Mouse (Mus musculus): ENCODE results near the gene Zbtb22. TPM values are rescaled to one million over a fixed set of nuclear protein-coding genes. Genes with fewer than 3 reads are reported as not detected.
A peak's percentile ranks its signal among the peaks of the same experiment; 100 is the strongest.
"Not testable (repeated sequence)": the region's sequence is repeated elsewhere in the genome, so short reads cannot be mapped to it uniquely, and the experiment has no call there.

Gene Zbtb22
- polyA plus RNA-seq, 1 experiment from 2014 or later = 12.3 TPM

- H3K36me3 ChIP-seq (ENCODE audit: control insufficient read depth, insufficient read depth, low read length) = no peaks in the 10 kb centered on the region
- WGBS = 82% methylated on average over 4 of the region's 4 CpGs
- no peak overlapping the region for H3K27ac ChIP-seq (ENCODE audit: low read depth, low read length)
- no peak for DNase-seq (ENCODE audit: low spot score)
- H3K4me1 ChIP-seq (ENCODE audit: control insufficient read depth, insufficient read depth, low read length) = no peaks in the 10 kb centered on the region
- H3K27me3 ChIP-seq (replicated peaks; ENCODE audit: control insufficient read depth, insufficient read depth, low read length) = no peaks in the 10 kb centered on the region
- no peak for ATAC-seq
- H3K4me3 ChIP-seq (ENCODE audit: low read depth, low read length) = no peak overlapping the region
- no peak overlapping the region for H3K9ac ChIP-seq (ENCODE audit: low read length)
- H3K9me3 ChIP-seq (replicated peaks; ENCODE audit: control insufficient read depth, low read length) = no peaks in the 10 kb centered on the region
- no peak overlapping the region for H3K4me2 ChIP-seq (ENCODE audit: low read length)
Measured at GRCm38 (mm10) chr17:33901653-33902052, 14.1 kb upstream of the Zbtb22 start.

- Histone ChIP-seq H3K4me3 (ENCODE audit: low read depth, low read length) (no peak overlapping the region), H3K27ac (ENCODE audit: low read depth, low read length) (no peak overlapping the region), H3K9ac (ENCODE audit: low read length) (no peak overlapping the region), H3K27me3 (replicated peaks; ENCODE audit: control insufficient read depth, insufficient read depth, low read length) (no peaks in the 10 kb centered on the region), H3K4me1 (ENCODE audit: control insufficient read depth, insufficient read depth, low read length) (no peaks in the 10 kb centered on the region), H3K9me3 (replicated peaks; ENCODE audit: control insufficient read depth, low read length) (no peaks in the 10 kb centered on the region), H3K4me2 (ENCODE audit: low read length) (no peak overlapping the region), H3K36me3 (ENCODE audit: control insufficient read depth, insufficient read depth, low read length) (no peaks in the 10 kb centered on the region)
- ATAC-seq = no peak
- WGBS = 78% methylated on average over 4 of the region's 4 CpGs
- DNase-seq (ENCODE audit: low spot score) = no peak
Measured at GRCm38 (mm10) chr17:33902079-33902478, 13.6 kb upstream of the Zbtb22 start.

- H3K9ac ChIP-seq (ENCODE audit: low read length) = no peak overlapping the region
- H3K27ac ChIP-seq (ENCODE audit: low read depth, low read length) = no peak overlapping the region
- no peaks in the 10 kb centered on the region for H3K4me1 ChIP-seq (ENCODE audit: control insufficient read depth, insufficient read depth, low read length)
- no peak overlapping the region for H3K4me3 ChIP-seq (ENCODE audit: low read depth, low read length)
- H3K9me3 ChIP-seq (replicated peaks; ENCODE audit: control insufficient read depth, low read length) = no peaks in the 10 kb centered on the region
- no peak for DNase-seq (ENCODE audit: low spot score)
- ATAC-seq = no peak
- no peaks in the 10 kb centered on the region for H3K36me3 ChIP-seq (ENCODE audit: control insufficient read depth, insufficient read depth, low read length)
- no peak overlapping the region for H3K4me2 ChIP-seq (ENCODE audit: low read length)
- no peaks in the 10 kb centered on the region for H3K27me3 ChIP-seq (replicated peaks; ENCODE audit: control insufficient read depth, insufficient read depth, low read length)
- 88% methylated on average over 7 of the region's 7 CpGs for WGBS
Measured at GRCm38 (mm10) chr17:33902491-33902890, 13.2 kb upstream of the Zbtb22 start.

- 75% methylated on average over 6 of the region's 6 CpGs for WGBS
- H3K9me3 ChIP-seq (replicated peaks; ENCODE audit: control insufficient read depth, low read length); H3K4me2 ChIP-seq (ENCODE audit: low read length); ATAC-seq; H3K27me3 ChIP-seq (replicated peaks; ENCODE audit: control insufficient read depth, insufficient read depth, low read length); H3K4me1 ChIP-seq (ENCODE audit: control insufficient read depth, insufficient read depth, low read length); H3K36me3 ChIP-seq (ENCODE audit: control insufficient read depth, insufficient read depth, low read length); H3K27ac ChIP-seq (ENCODE audit: low read depth, low read length); H3K9ac ChIP-seq (ENCODE audit: low read length); H3K4me3 ChIP-seq (ENCODE audit: low read depth, low read length); DNase-seq (ENCODE audit: low spot score): not testable (repeated sequence)
Measured at GRCm38 (mm10) chr17:33903911-33904651, 11.6 kb upstream of the Zbtb22 start.

GRCm38 (mm10) chr17:33904835-33905234 lies 10.9 kb upstream of the Zbtb22 start, which contains the start of gene Platr17:
Gene Platr17 (plus strand): TSS chr17:33905135.
- H3K36me3 ChIP-seq (ENCODE audit: control insufficient read depth, insufficient read depth, low read length); H3K4me3 ChIP-seq (ENCODE audit: low read depth, low read length); H3K4me2 ChIP-seq (ENCODE audit: low read length); H3K9ac ChIP-seq (ENCODE audit: low read length); H3K27me3 ChIP-seq (replicated peaks; ENCODE audit: control insufficient read depth, insufficient read depth, low read length); H3K27ac ChIP-seq (ENCODE audit: low read depth, low read length); H3K9me3 ChIP-seq (replicated peaks; ENCODE audit: control insufficient read depth, low read length); H3K4me1 ChIP-seq (ENCODE audit: control insufficient read depth, insufficient read depth, low read length); DNase-seq (ENCODE audit: low spot score); ATAC-seq: not testable (repeated sequence)
- WGBS = 47% methylated on average over 3 of the region's 4 CpGs

- Histone ChIP-seq H3K27me3 (replicated peaks; ENCODE audit: control insufficient read depth, insufficient read depth, low read length) (no peaks in the 10 kb centered on the region), H3K9me3 (replicated peaks; ENCODE audit: control insufficient read depth, low read length) (no peaks in the 10 kb centered on the region), H3K4me3 (ENCODE audit: low read depth, low read length) (peak overlapping the region; percentile 94), H3K36me3 (ENCODE audit: control insufficient read depth, insufficient read depth, low read length) (peaks cover 24% of the 10 kb centered on the region), H3K4me2 (ENCODE audit: low read length) (peak overlapping the region; percentile 93), H3K27ac (ENCODE audit: low read depth, low read length) (peak overlapping the region; percentile 86), H3K4me1 (ENCODE audit: control insufficient read depth, insufficient read depth, low read length) (peaks cover 11% of the 10 kb centered on the region), H3K9ac (ENCODE audit: low read length) (peak overlapping the region; percentile 75)
- under 1% methylated on average over 44 of the region's 44 CpGs for WGBS
- DNase-seq (ENCODE audit: low spot score) (peak; percentile 66), ATAC-seq (peak; percentile 0; the same call in 1 of the 2 replicates)
Measured at GRCm38 (mm10) chr17:33908331-33909076, 7.2 kb upstream of the Zbtb22 start.

- ATAC-seq (peak; percentile 97), DNase-seq (ENCODE audit: low spot score) (peak; percentile 99)
- peak within 1 kb of the TSS; percentile 86 for H3K27ac ChIP-seq (ENCODE audit: low read depth, low read length)
- peak within 1 kb of the TSS; percentile 94 for H3K4me3 ChIP-seq (ENCODE audit: low read depth, low read length)
- H3K4me1 ChIP-seq (ENCODE audit: control insufficient read depth, insufficient read depth, low read length) = peaks cover 11% of the 10 kb centered on the region
- H3K36me3 ChIP-seq (ENCODE audit: control insufficient read depth, insufficient read depth, low read length) = peaks cover 31% of the 10 kb centered on the region
- no peaks in the 10 kb centered on the region for H3K9me3 ChIP-seq (replicated peaks; ENCODE audit: control insufficient read depth, low read length)
- peak within 1 kb of the TSS; percentile 93 for H3K4me2 ChIP-seq (ENCODE audit: low read length)
- no peaks in the 10 kb centered on the region for H3K27me3 ChIP-seq (replicated peaks; ENCODE audit: control insufficient read depth, insufficient read depth, low read length)
- WGBS = 1% methylated on average over 68 of the region's 68 CpGs
- peak within 1 kb of the TSS; percentile 90 for H3K9ac ChIP-seq (ENCODE audit: low read length)
Measured at GRCm38 (mm10) chr17:33909077-33909868, 6.4 kb upstream of the Zbtb22 start, which contains the start of gene Daxx. Gene Daxx (plus strand): TSS chr17:33909414.

GRCm38 (mm10) chr17:33909869-33910250 lies 5.8 kb upstream of the Zbtb22 start:
- H3K9me3 ChIP-seq (replicated peaks; ENCODE audit: control insufficient read depth, low read length) = no peaks in the 10 kb centered on the region
- H3K4me3 ChIP-seq (ENCODE audit: low read depth, low read length) = peak overlapping the region; percentile 94
- under 1% methylated on average over 14 of the region's 14 CpGs for WGBS
- H3K4me1 ChIP-seq (ENCODE audit: control insufficient read depth, insufficient read depth, low read length) = peaks cover 11% of the 10 kb centered on the region
- H3K27me3 ChIP-seq (replicated peaks; ENCODE audit: control insufficient read depth, insufficient read depth, low read length) = no peaks in the 10 kb centered on the region
- ATAC-seq = no peak
- peak overlapping the region; percentile 77 for H3K27ac ChIP-seq (ENCODE audit: low read depth, low read length)
- DNase-seq (ENCODE audit: low spot score) = no peak
- peak overlapping the region; percentile 90 for H3K9ac ChIP-seq (ENCODE audit: low read length)
- H3K36me3 ChIP-seq (ENCODE audit: control insufficient read depth, insufficient read depth, low read length) = peaks cover 37% of the 10 kb centered on the region
- peak overlapping the region; percentile 93 for H3K4me2 ChIP-seq (ENCODE audit: low read length)

Measured in forebrain, embryonic 14.5 days (tissue).